Mouse (Mus musculus) T-helper 1 cell (primary cell): ENCODE results near the gene Plch1.

Source experiments
- in situ Hi-C: fragments of 300-600 bp; cut with MboI, MseI; formaldehyde crosslinking; loops from one replicate; pipeline ENCODE4 v1.15.1; 2025; ENCODE audit warnings: high pct_unique_total_duplicates

Plch1 gene

DNA sequence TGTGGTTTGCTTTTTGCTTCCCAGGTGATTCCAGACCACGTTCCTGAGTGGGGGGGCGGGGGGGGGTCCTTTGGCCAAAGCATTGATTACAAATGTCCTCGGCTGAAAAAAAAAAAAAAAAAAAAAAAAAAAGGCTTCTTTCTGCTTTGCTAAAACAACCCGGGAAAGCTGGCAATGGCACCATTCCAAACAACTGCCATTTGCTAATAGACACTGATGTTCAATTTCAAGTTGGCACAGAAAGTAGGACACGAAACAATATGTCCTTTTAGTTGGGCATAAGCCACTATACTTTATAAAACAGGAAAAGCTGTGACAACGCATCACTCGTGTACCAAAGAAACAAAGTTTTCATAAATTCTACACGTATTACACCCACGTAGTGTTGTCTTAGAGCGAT, 36.6 kb downstream of the Plch1 start:
- in situ Hi-C loops, result no loop called here

DNA sequence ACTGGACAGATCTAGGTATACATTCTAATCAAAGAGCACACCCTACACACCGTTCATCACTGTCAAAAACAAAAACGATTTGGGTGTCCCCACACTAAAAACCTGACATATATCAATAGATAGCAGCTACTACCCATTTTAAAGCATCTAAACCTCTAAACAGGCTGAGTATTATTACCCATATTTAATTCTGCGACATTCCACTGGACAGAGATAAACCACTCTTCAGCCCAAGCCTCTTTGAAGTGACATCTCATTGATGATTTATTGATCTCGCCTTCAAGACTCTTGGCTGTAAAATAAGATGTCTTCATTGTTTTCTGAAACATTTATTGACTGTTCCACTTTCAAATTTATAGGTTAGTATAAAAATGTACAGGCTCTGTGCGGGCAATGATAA, 46.4 kb downstream of the Plch1 start:
- in situ Hi-C loops, result no loop called here

DNA sequence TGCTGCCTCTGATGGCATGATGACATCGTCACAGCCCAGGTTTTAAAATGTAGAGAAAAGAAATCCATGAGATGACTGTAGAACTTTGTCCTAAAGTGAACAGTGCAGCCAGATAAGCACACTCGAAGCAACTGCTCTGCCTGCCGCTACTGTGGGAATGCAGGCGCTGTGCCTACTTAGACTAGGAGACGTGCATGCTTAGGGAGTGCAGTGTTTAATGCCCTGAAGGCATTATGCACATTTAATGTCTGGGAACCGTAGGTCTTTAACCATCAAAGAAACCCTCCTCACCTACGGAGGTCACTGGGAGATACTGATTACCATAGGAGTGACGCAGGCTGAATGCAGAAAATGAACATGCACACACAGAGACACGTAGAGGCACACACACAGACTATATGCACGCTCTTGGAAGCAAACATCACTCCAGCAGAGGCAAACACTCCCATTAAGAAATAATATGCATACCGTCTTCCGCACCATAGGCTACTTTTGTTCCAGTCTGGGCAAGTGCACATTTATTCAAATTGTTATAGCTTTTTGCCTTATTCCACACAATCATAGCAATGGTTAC, 48.1 kb downstream of the Plch1 start:
- in situ Hi-C loops, result no loop called here

- in situ Hi-C loops, result no loop called here
Observed at GRCm38 (mm10) chr3:63849765-63850346, 49.4 kb downstream of the Plch1 start.

DNA sequence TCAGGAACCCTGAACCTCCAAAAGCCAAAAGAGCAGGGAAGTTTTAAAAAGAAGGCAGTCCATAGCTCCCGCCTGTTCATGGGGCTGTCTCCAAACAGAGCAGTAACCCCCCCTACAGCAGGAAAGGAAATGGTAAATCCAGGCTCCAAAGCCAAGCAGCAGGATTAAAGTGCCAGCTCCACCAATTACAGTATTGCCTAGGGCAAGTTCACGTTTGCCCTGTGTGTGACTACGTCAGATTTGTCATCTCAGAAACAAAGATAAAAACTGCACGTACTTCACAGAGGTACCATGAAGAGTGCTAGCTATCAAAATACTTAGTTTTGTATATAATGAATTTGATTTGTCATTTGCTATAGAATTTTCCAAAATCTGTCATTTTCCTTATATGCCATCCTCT, 55.1 kb downstream of the Plch1 start:
- in situ Hi-C loops, result no loop called here

DNA sequence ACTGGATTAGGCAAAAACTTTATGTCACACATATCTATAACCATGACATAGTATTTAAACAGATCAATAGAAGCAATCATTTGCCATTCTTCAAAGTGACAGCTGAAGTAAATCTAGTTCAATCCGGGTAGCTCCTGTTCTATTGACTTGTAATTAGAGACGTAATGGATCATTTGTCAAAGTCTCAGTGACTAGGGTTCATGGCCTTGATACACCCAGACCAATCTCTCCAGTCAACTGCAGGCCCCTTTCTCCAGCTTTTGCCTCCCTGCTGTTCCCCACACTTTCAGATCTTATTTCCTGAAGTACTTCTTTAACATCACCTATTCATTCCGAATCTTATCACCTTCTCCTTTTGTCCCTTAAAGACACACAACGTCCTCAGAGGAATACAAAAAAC, 56.8 kb downstream of the Plch1 start:
- in situ Hi-C loops, result no loop called here

DNA sequence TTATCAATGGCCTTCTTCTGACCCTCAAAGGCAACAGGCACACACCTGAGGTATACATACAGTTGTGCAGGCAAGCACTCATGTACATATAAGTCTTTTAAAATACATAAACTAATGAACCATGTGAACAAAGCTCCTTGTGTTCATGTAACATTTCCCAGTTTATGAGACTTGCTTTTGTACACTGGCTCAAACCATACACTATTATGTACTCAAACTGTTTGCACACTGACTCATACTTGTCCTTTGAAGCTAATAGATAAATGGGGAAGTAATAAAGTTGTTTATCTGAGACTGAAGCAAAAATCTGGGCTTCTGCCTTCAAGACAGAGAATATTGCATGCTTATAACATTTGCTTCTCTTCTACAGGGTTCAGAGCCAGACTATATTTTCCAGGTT, 61.5 kb downstream of the Plch1 start:
- in situ Hi-C loops, result no loop called here

GRCm38 (mm10) chr3:63836937-63837632, 62.2 kb downstream of the Plch1 start:
- in situ Hi-C loops, result no loop called here

DNA sequence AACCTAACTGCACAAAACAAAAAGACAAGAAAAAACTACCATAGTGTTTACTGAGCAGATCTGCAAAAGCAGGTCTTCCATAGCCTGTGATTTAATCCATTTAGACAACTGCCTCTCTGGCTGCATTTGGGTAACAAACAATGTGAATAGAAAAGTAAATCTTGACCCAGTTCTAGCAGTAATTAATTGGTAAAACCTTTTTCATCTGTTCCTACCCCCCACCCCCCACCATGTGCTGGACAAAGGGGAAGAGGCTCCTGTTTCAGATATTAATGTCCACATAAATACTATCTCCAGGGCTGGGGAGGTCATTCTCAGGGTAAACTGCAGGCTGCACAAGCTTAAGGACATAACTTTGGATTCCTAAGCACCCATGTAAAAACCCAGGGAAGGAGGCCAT, 63.5 kb downstream of the Plch1 start:
- in situ Hi-C loops, result no loop called here

DNA sequence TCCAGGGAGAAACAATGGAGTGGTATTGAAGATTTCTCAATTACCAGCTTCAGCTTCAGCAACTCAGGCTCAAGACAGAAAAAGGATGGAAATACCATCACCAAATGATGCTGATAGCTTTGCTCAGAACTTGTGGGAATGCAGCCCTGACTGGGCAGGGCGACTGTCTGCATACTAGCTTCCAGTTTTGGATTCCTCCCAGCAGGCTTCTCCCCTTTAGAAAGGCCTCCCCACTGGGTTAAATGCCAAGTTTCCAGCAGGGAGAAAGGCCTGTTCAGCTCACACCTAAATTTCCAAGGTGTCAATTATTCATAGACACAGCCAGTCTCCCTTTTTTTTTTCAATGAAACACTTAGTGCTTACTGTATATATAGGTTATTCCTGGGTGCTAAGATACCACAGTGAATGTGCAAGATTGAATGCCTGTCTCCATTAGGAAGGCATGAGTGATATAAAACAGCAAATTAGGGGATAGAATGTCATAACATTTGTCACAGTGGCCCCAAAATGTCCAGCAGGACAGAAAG, 75.3 kb downstream of the Plch1 start:
- in situ Hi-C loops, result no loop called here

GRCm38 (mm10) chr3:63822631-63823030, 76.6 kb downstream of the Plch1 start:
- in situ Hi-C loops, result no loop called here

DNA sequence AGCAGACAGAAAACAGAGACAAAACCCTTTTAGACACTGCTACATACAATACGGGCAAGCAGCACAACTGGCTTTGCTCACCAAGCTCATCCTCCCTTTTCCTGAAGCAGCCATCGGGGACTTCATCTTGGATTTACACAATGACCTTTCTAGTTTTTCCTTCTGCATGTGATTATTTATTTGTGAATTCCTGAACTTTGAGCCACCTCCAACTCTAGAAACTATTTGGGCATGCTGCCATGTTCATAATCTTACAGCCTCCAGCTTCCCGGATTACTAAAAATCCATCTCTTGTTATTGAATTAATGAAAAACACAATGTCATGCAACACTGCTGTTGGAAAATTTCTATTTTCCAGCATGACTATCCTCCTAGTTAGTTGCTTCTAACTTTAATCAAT, 84.1 kb downstream of the Plch1 start:
- in situ Hi-C loops, result no loop called here

DNA sequence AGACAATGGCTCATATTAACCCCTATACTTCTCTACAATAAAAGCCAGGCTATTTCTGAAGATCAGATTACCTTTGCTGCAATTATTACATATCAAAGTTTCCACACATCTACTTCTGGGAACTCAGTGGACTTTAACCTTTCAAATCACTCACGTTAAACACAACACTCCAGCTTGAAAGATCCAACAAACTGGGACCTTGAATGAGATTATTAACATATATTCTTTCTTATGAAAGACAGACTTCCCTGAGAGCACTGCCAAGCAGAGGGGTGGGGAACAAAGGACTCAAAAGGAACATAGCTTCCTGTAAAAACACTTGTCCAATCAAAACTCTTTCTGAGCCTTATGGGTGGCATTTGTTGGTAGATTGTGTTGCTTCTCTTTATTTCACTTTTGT, 85.1 kb downstream of the Plch1 start:
- in situ Hi-C loops, result no loop called here

GRCm38 (mm10) chr3:63806906-63807305, 92.4 kb downstream of the Plch1 start:
- in situ Hi-C loops, result no loop called here

GRCm38 (mm10) chr3:63805496-63805895, 93.8 kb downstream of the Plch1 start:
- in situ Hi-C loops, result no loop called here

- in situ Hi-C loops, result no loop called here
Observed at GRCm38 (mm10) chr3:63800685-63801084, 98.6 kb downstream of the Plch1 start.

- in situ Hi-C loops, result no loop called here
Observed at GRCm38 (mm10) chr3:63786805-63787365, 112.4 kb downstream of the Plch1 start.

DNA sequence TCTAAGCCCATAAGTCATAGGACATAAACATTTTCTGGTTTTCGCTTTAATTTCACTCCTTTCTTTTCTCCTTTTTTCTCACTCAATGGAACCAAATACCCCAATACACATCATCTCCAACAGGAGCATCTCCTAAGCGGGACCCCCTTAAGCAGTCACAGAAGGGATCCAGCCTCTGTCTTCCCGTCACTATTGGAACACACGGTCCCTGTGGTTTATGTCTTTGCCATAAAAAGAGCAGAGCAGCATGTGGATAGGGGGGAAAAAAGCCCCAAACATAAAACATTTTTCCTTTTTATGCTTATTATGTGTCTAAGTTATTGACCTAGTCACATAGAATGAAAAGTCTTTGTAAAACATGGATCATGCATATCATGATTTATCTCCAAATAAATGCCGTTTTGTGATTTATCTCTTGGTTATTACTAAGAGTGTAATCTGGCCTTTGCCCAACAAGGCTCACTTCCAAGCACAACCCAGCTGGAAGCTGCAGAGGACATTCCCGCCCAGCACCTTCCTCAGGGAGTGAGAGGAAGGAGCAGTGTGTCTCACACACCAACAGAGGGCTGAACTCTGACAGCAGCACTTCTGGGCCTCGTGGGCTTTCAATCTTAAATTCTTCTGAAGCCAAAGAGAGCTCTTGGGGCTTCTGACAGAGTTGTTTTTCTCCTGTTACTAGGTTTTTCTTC, 126.5 kb downstream of the Plch1 start:
- in situ Hi-C loops, result no loop called here

DNA sequence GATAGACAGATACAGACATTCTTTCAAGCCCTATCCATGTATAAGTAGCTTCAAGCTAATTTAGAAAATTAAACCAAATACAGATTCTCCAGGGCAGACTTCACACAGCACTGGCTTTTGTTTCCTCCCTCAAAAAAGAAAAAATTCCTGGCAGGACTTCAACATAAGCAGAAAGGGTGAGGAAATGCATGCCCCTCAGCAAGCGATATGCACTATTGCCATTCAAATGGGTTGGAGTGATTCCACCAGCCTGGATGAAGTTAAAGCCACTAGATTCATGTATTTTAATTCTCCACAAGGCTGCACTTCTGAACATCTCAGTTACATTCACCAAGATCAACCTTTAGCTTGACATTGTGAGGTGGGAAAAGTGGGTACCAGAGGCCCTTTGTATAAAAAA, 138.5 kb downstream of the Plch1 start:
- in situ Hi-C loops, result loop anchor here (10.0 kb wide), 1 partner anchor 1114 kb away; no protein-coding TSS in a partner anchor

GRCm38 (mm10) chr3:63740073-63740472, 159.2 kb downstream of the Plch1 start:
- in situ Hi-C loops, result no loop called here

DNA sequence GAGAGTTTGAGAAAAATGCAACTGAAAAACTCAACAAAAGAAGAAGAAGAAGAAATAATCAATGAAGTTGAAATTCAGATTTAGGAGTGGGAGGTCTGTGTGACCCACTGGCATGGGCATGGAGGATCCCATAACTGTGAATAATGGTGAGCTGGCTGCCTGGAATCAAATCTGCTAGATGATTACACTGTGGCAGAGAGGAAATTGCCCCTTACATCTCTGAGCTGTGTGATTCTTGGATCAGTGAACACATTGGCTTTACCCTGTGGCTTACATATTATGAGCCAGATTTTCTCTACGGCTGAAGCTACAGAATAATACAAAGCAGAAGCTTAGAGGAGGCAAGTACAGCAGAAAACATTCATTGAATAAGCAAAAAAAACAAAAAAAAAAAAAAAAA, 170.9 kb downstream of the Plch1 start:
- in situ Hi-C loops, result no loop called here

DNA sequence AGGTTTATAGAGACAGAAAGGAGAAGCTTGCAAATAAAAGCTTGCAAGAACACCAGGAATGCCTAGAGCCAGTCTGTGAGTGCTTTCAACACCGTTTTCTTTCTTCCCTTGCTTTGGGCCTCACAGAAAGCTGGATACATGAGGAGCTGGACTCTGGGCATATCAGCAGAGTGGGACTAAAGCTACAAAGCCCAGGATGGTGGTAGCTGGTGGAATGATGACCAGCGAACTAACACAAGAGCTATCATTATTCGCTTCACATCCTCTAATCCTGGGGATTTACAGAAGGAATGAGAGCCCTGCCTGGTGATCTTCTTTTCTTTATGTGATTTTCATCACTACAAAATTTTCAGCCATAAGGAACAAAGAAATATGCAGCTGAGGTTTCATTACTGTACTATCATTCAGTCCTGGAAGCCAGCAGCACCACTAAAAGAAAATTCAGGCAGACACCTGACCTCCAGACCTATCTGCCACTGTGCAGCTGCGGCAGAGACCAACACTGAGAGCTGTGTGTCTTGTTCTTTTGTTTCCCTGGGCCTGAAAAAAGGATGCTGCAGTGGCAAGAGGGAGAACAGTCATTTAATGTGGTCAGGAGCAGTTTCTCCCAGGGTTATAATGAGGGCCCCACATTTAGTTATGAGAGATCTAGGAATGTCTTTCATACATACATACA, 172.5 kb downstream of the Plch1 start:
- in situ Hi-C loops, result no loop called here
